Mouse (Mus musculus): Measurements from ENCODE around the gene Olfr1382. TPM values are rescaled to one million over a fixed set of nuclear protein-coding genes. Genes with fewer than 3 reads are reported as not detected.
"Not testable (repeated sequence)": the region's sequence is repeated elsewhere in the genome, so short reads cannot be mapped to it uniquely, and the experiment has no call there.

Gene Olfr1382
- total RNA-seq (2022) = under 1 TPM in 1 of 4 experiments, not detected in 3; 0.07 TPM

DNA sequence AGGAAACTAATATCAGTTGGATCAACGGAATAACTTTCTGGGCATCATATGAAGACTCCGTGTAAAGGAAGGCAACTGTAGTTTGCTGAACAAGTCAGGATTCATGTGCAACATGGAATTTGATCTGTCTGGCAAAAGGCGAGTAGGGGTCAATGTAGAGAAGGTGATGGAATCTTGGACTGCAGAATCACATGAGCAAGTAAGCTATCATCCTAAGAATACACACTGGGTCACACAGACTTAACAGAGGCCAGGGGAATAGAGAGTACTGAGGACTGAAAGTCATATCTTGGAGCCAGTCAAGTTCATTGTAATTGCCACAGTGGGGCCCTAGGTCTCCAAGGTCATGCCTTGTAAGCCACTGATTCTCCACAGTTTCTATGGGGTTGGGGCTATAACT is at the start of gene Olfr1382:
Gene Olfr1382 (plus strand): TSS at position 301 of the 400 bp plus-strand sequence.
- no peak for DNase-seq (ENCODE audit: low spot score in 2 of 2)

DNA sequence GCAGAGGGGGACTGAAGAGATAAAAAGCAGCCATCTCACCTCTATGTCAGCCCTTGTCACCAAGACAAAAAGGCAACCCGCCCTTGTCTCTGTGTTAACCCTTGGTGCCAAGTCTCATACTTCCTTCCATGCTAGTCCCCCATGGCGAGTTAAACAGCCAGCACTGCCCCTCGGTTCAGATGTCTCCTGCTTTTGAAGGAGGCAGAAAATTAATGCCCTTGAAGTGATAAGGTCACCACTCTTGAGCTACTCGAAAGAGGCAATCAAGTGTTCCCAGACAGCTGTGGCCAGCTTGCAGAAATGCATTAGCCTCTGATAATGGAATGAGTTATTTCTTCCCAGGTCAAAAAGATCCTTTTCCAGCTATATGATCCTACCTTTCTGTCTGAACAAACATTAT is 42.1 kb upstream of the Olfr1382 start:
- no peak for DNase-seq (ENCODE audit: low spot score in 2 of 2)

- DNase-seq (ENCODE audit: low spot score in 2 of 2) = not testable (repeated sequence)
These were observed 39.3 kb upstream of the Olfr1382 start, which contains the start of gene Olfr1385 for GRCm38 (mm10) chr11:49488770-49489169. Olfr1385 (plus strand) TSS chr11:49489070.

- no peak for DNase-seq (ENCODE audit: low spot score in 2 of 2)
These were observed 10.0 kb upstream of the Olfr1382 start for GRCm38 (mm10) chr11:49518086-49518485.

DNA sequence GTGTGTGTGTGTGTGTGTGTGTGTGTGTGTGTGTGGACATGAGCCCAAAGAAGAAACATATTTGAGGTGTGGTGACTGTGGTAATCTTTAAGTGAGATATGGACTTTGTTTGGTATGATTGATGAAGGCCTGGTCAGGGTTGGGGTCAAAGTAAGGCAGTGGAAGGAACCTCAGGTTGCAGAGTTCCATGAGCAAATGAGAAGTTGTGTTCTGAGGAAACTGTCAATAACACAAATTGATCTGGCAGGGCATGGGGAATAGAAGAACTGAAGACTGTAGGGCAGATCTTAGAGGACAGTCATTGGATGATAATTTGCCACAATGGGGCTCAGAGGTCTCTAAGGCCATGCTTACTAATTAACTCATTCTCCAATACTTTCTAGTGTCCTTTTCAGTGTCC is 8.7 kb upstream of the Olfr1382 start, which contains the start of gene Olfr1383:
Gene Olfr1383 (plus strand): TSS at position 301 of the 400 bp plus-strand sequence.
- no peak for DNase-seq (ENCODE audit: low spot score in 2 of 2)

GRCm38 (mm10) chr11:49532761-49533160 is 4.7 kb downstream of the Olfr1382 start:
- DNase-seq (ENCODE audit: low spot score in 2 of 2) = no peak

- not testable (repeated sequence) for DNase-seq (ENCODE audit: low spot score in 2 of 2)
These were observed 8.6 kb downstream of the Olfr1382 start for GRCm38 (mm10) chr11:49536631-49537030.

DNA sequence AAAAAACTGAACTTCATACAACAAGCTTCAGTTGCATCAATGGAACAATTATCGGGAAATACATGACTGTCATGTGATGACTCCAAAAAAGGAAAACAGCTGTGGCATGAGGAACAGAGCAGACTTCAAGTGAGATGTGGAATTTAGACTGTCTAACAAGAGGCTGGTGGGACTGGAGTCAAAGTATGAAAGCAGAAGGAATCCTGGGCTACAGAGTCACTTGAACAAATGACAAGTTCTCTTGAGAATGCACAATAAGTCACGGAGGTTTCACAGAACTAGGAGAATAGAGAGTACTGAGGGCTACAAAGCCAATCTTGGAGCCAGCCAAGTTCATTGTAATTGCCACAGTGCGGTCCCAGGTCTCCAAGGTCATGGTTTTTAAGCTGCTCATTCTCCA is 15.1 kb downstream of the Olfr1382 start, which contains the start of gene Olfr1381:
Gene Olfr1381 (plus strand): TSS at position 301 of the 400 bp plus-strand sequence.
- DNase-seq (ENCODE audit: low spot score in 2 of 2) = not testable (repeated sequence)

DNA sequence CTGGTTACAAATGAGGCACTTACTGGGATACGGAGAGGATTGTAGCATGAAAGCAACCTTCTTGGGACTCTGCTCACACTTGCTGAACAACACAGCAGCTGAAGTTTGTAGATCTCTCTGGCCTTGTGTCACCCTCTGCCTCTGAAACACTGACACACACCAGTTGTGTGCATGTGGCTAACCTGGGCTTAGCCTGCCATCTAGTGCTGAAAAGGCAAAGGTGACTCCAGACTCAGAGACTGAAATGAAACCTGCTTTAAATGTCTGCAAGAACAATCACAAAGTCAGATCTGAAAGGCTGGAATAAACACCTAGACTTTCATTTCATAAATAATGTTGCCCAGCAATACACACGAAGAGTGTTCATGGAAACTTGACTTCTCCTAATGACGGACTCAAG is 26.0 kb downstream of the Olfr1382 start:
- not testable (repeated sequence) for DNase-seq (ENCODE audit: low spot score in 2 of 2)

DNA sequence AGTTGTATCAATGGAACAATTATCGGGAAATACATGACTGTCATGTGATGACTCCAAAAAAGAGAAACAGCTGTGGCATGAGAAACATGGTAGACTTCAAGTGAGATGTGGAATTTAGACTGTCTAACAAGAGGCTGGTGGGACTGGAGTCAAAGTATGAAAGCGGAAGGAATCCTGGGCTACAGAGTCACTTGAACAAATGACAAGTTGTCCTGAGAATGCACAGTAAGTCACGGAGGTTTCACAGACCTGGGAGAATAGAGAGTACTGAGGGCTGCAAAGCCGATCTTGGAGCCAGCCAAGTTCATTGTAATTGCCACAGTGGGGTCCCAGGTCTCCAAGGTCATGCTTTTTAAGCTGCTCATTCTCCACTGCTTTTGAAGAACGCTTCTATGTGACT is 28.5 kb downstream of the Olfr1382 start, which contains the start of gene Olfr1380:
Gene Olfr1380 (plus strand): TSS at position 301 of the 400 bp plus-strand sequence.
- not testable (repeated sequence) for DNase-seq (ENCODE audit: low spot score in 2 of 2)

DNA sequence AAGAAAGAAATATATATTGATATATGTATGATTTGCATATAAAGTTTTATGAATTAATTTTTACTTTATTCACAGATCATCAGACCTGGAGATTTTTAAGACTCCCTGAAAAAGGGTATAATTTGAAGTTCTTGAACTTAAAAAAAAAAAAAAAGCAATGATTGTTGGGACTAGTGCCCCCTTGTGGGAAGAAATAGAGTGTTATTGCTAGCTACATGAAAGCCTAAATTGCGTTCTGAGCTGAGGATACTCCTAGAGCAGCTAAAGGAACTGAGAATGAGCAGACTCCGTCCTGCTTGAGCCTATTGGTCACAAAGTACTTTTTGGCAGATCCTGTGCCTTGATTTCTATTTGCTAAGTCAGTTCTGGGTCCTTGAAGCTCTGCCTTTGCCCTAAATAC is 47.0 kb downstream of the Olfr1382 start:
- DNase-seq (ENCODE audit: low spot score in 2 of 2) = not testable (repeated sequence)

GRCm38 (mm10) chr11:49580452-49580851 is 52.4 kb downstream of the Olfr1382 start:
- DNase-seq (ENCODE audit: low spot score in 2 of 2) = not testable (repeated sequence)

Other genes with a start within 250 kb of the Olfr1382 start
- gene Olfr1393, start 249.9 kb upstream of the Olfr1382 start, total RNA-seq (2022) = not detected
- not detected for gene Olfr1392, start 243.0 kb upstream of the Olfr1382 start, total RNA-seq (2022)
- not detected for gene Olfr10, start 223.5 kb upstream of the Olfr1382 start, total RNA-seq (2022)
- gene Olfr1391, start 205.5 kb upstream of the Olfr1382 start, total RNA-seq (2022) = not detected
- not detected for gene Olfr1390, start 193.1 kb upstream of the Olfr1382 start, total RNA-seq (2022)
- not detected for gene Olfr1389, start 105.2 kb upstream of the Olfr1382 start, total RNA-seq (2022)
- gene Olfr1388, start 91.6 kb upstream of the Olfr1382 start, total RNA-seq (2022) = under 1 TPM in 3 of 4 experiments, not detected in 1; 0.08 to 0.17 (median 0.10) TPM
- gene Olfr1387, start 72.9 kb upstream of the Olfr1382 start, total RNA-seq (2022) = not detected
- not detected for gene Olfr1386, start 63.2 kb upstream of the Olfr1382 start, total RNA-seq (2022)
- not detected for gene Olfr1385, start 39.2 kb upstream of the Olfr1382 start, total RNA-seq (2022)
- gene Olfr1384, start 21.5 kb upstream of the Olfr1382 start, total RNA-seq (2022) = not detected
- gene Olfr1383, start 8.6 kb upstream of the Olfr1382 start, total RNA-seq (2022) = under 1 TPM in 1 of 4 experiments, not detected in 3; 0.47 TPM
- not detected for gene Olfr1381, start 15.2 kb downstream of the Olfr1382 start, total RNA-seq (2022)
- gene Olfr1380, start 28.6 kb downstream of the Olfr1382 start, total RNA-seq (2022) = not detected
- gene Flt4, start 81.0 kb downstream of the Olfr1382 start, total RNA-seq (2022) = 1 to 10 TPM; 2.1 to 2.4 (median 2.3) TPM
- not detected for gene Scgb3a1, start 135.4 kb downstream of the Olfr1382 start, total RNA-seq (2022)
- gene Cnot6, start 184.5 kb downstream of the Olfr1382 start, total RNA-seq (2022) = 10 to 100 TPM in 2 of 4 experiments, 1 to 10 TPM in 2; 7.9 to 14.0 (median 9.8) TPM